Mouse (Mus musculus) ES-Bruce4 (cell line): Measurements from ENCODE around the gene Ugt1a7c. TPM values are rescaled to one million over a fixed set of nuclear protein-coding genes. Genes with fewer than 3 reads are reported as not detected.
"Not testable (repeated sequence)": the region's sequence is repeated elsewhere in the genome, so short reads cannot be mapped to it uniquely, and the experiment has no call there.

Source experiments
- H3K27ac ChIP-seq: 2 replicates; pipeline ENCODE4 v1.5.1; 2012; ENCODE audit warnings: low read length, inconsistent platforms; ENCODE audit not compliant: insufficient read depth
- H3K27me3 ChIP-seq: 2 replicates; pipeline ENCODE4 v1.6.1; 2012; ENCODE audit warnings: mild to moderate bottlenecking, low read length, inconsistent platforms; ENCODE audit not compliant: control insufficient read depth, poor library complexity, insufficient read depth, severe bottlenecking
- H3K36me3 ChIP-seq: 2 replicates; pipeline ENCODE4 v1.6.1; 2012; ENCODE audit warnings: inconsistent platforms, mild to moderate bottlenecking, low read length, moderate library complexity; ENCODE audit not compliant: control insufficient read depth, poor library complexity, insufficient read depth, severe bottlenecking
- H3K4me1 ChIP-seq: one replicate; pipeline ENCODE4 v1.8.1; 2011; ENCODE audit warnings: low read length; ENCODE audit not compliant: control insufficient read depth, insufficient read depth
- H3K4me3 ChIP-seq: 2 replicates; pipeline ENCODE4 v1.5.1; 2011; ENCODE audit warnings: low read depth, mild to moderate bottlenecking, low read length
- H3K9ac ChIP-seq: 2 replicates; pipeline ENCODE4 v1.6.1; 2012; ENCODE audit warnings: low read depth, mild to moderate bottlenecking, inconsistent platforms; ENCODE audit not compliant: poor library complexity, severe bottlenecking
- H3K9me3 ChIP-seq: replicated peaks from 2 replicates; pipeline ENCODE4 v1.6.1; 2012; ENCODE audit warnings: mild to moderate bottlenecking, low read length, inconsistent platforms; ENCODE audit not compliant: control insufficient read depth, poor library complexity, insufficient read depth, severe bottlenecking
- CTCF ChIP-seq: IDR thresholded peaks from one replicate; pipeline ENCODE4 v1.8.1; 2011; ENCODE audit warnings: low read depth, low read length
- EP300 ChIP-seq: IDR thresholded peaks from 2 replicates; pipeline ENCODE4 v1.6.1; 2011; ENCODE audit warnings: low read depth, low read length; ENCODE audit not compliant: insufficient read depth
- POLR2A ChIP-seq: IDR thresholded peaks from one replicate; pipeline ENCODE4 v1.8.1; 2011; ENCODE audit warnings: low read length; ENCODE audit not compliant: insufficient read depth
- polyA plus RNA-seq: library from polyadenylated mRNA; stranded (reverse); fragments of >200 nt; gene quantifications from 2 replicates; pipeline ENCODE4 v1.2.4, GENCODE M21; 2011; ENCODE audit warnings: low read depth; ENCODE audit not compliant: missing spikeins, insufficient read depth, insufficient read length

Ugt1a7c gene
- polyA plus RNA-seq, 1 experiment, result not detected

- Histone ChIP-seq H3K36me3 (no peaks in the 10 kb centered on the region), H3K9ac (no peak overlapping the region), H3K9me3 (peaks cover 8% of the 10 kb centered on the region), H3K27me3 (no peaks in the 10 kb centered on the region), H3K4me3 (no peak overlapping the region), H3K27ac (no peak overlapping the region), H3K4me1 (no peaks in the 10 kb centered on the region)
- no peak for TF ChIP-seq CTCF
- no peak for TF ChIP-seq POLR2A
- TF ChIP-seq EP300, result no peak
Observed at GRCm38 (mm10) chr1:88218051-88218450, 123.2 kb downstream of the Ugt1a7c start.

GRCm38 (mm10) chr1:88218591-88218990 lies 123.7 kb downstream of the Ugt1a7c start:
- Histone ChIP-seq H3K4me3 (no peak overlapping the region), H3K36me3 (no peaks in the 10 kb centered on the region), H3K27me3 (no peaks in the 10 kb centered on the region), H3K27ac (no peak overlapping the region), H3K4me1 (no peaks in the 10 kb centered on the region), H3K9ac (no peak overlapping the region), H3K9me3 (peaks cover 8% of the 10 kb centered on the region)
- no peak for TF ChIP-seq CTCF
- TF ChIP-seq EP300, result no peak
- no peak for TF ChIP-seq POLR2A

GRCm38 (mm10) chr1:88219054-88219453 lies 124.2 kb downstream of the Ugt1a7c start:
- Histone ChIP-seq H3K9me3 (peaks cover 8% of the 10 kb centered on the region), H3K36me3 (no peaks in the 10 kb centered on the region), H3K4me3 (no peak overlapping the region), H3K4me1 (no peaks in the 10 kb centered on the region), H3K9ac (no peak overlapping the region), H3K27ac (no peak overlapping the region), H3K27me3 (no peaks in the 10 kb centered on the region)
- TF ChIP-seq POLR2A (no peak), EP300 (no peak), CTCF (no peak)

- H3K27ac ChIP-seq, result no peak overlapping the region
- no peak overlapping the region for H3K9ac ChIP-seq
- TF ChIP-seq POLR2A (no peak), EP300 (no peak), CTCF (no peak)
- no peak overlapping the region for H3K4me3 ChIP-seq
- H3K36me3 ChIP-seq, result no peaks in the 10 kb centered on the region
- H3K9me3 ChIP-seq, result peaks cover 8% of the 10 kb centered on the region
- H3K4me1 ChIP-seq, result no peaks in the 10 kb centered on the region
- H3K27me3 ChIP-seq, result no peaks in the 10 kb centered on the region
Observed at GRCm38 (mm10) chr1:88220336-88220735, 125.5 kb downstream of the Ugt1a7c start.

GRCm38 (mm10) chr1:88222216-88222615 lies 127.4 kb downstream of the Ugt1a7c start:
- Histone ChIP-seq H3K27ac (no peak overlapping the region), H3K4me1 (no peaks in the 10 kb centered on the region), H3K9ac (no peak overlapping the region), H3K36me3 (no peaks in the 10 kb centered on the region), H3K4me3 (no peak overlapping the region), H3K27me3 (no peaks in the 10 kb centered on the region), H3K9me3 (peaks cover 4% of the 10 kb centered on the region)
- TF ChIP-seq POLR2A, result no peak

GRCm38 (mm10) chr1:88223011-88223515 lies 128.2 kb downstream of the Ugt1a7c start:
- H3K9ac ChIP-seq, H3K4me3 ChIP-seq: not testable (repeated sequence)

GRCm38 (mm10) chr1:88223591-88223990 lies 128.7 kb downstream of the Ugt1a7c start:
- H3K27me3 ChIP-seq, result no peaks in the 10 kb centered on the region
- H3K9me3 ChIP-seq, result no peaks in the 10 kb centered on the region; the same call in 1 of the 2 replicates
- no peaks in the 10 kb centered on the region for H3K4me1 ChIP-seq
- H3K27ac ChIP-seq, result no peak overlapping the region
- H3K36me3 ChIP-seq, result no peaks in the 10 kb centered on the region
- no peak overlapping the region for H3K4me3 ChIP-seq
- TF ChIP-seq EP300 (no peak), CTCF (no peak), POLR2A (no peak)
- no peak overlapping the region for H3K9ac ChIP-seq

More at GRCm38 (mm10) chr1:88223011-88223515, 128.2 kb downstream of the Ugt1a7c start:
- not testable (repeated sequence) for H3K4me1 ChIP-seq, H3K27ac ChIP-seq, H3K9me3 ChIP-seq, H3K27me3 ChIP-seq, H3K36me3 ChIP-seq
